Mouse (Mus musculus) CD8-positive naive resting alpha-beta T cell, adult 57 days (primary cell): ENCODE results near the gene Gm9803. TPM values are rescaled to one million over a fixed set of nuclear protein-coding genes. Genes with fewer than 3 reads are reported as not detected.

Experiments
- total RNA-seq: library from RNA; stranded (reverse); gene quantifications from one replicate; pipeline ENCODE4 v1.2.4, GENCODE M21; 2023

The Gm9803 gene
- not detected for total RNA-seq

DNA sequence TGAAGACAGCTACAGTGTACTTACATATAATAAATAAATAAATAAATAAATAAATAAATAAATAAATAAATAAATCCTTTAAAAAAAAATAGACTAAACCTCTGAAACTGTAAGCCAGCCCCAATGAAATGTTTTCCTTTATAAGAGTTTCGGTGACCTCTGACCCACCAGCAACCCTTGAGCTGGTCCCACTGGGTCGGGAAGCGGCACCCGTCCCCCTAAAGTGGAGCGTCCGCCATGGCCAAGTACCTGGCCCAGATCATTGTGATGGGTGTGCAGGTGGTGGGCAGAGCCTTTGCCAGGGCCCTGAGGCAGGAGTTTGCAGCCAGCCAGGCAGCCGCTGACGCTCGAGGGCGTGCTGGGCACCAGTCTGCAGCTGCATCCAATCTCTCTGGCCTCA lies at the start of gene Gm9803:
Gm9803 (plus strand) TSS at position 154 of the 400 bp plus-strand sequence.

GRCm38 (mm10) chr10:43478751-43479435 lies 45.0 kb upstream of the Gm9803 start, which contains the start of gene Bend3:
Gene Bend3, plus strand, starts transcription at chr10:43478831.

GRCm38 (mm10) chr10:43540442-43541152 lies 16.7 kb downstream of the Gm9803 start, which contains the start of gene 1700021F05Rik:
Gene 1700021F05Rik, minus strand, starts transcription at chr10:43540994.

Other genes with a start within 250 kb of the Gm9803 start
- gene Bend3, start 45.3 kb upstream of the Gm9803 start, total RNA-seq = 13.7 TPM
- 16.4 TPM for gene 1700021F05Rik, start 16.9 kb downstream of the Gm9803 start, total RNA-seq
- gene Cd24a, start 54.2 kb downstream of the Gm9803 start, total RNA-seq = 47.6 TPM